In the genomic region with DNA sequence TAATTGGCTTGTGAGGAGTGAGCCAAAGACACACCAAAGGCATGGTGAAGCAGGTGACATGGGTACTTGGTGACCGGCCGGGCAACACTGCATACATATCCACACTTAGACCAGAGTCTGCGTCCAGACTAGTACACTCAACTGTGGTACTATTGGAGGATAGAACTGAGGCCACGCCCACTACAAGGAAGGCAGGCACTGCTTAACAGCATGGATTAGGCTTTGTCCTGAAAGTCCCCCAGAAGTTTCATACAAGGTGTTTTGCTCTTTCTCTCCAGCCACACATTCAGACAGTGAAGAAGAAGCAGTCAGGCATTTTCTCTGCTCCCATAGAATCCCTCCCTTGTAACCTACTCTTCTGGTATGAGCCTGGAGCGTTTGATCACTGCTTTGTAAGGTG, we compare ENCODE assay signal across 8 mouse cellular contexts. TPM values are rescaled to one million over a fixed set of nuclear protein-coding genes. Genes with fewer than 3 reads are reported as not detected.
DNase-seq lines count a peak whose midpoint lies in the region; ATAC-seq and TF ChIP-seq lines count a peak whose summit lies in the region.

No protein-coding gene starts in this region.

- peak; percentile 56 for ATAC-seq in embryonic facial prominence, embryonic 14.5 days (ENCODE audit: low read depth)
- peak; percentile 75 for ATAC-seq in heart, embryonic 12.5 days (ENCODE audit: insufficient number of reproducible peaks, low FRiP score)
- ATAC-seq in kidney, embryonic 15.5 days (replicated peaks; ENCODE audit: low FRiP score) = peak; percentile 83
- ATAC-seq in neural tube, embryonic 15.5 days (ENCODE audit: low FRiP score) = peak; percentile 82

- H3K27me3 ChIP-seq in C2C12 (ENCODE audit: control insufficient read depth, insufficient read depth, insufficient read length) = no peaks in the 10 kb centered on the region
- H3K27me3 ChIP-seq in embryonic facial prominence, embryonic 14.5 days (replicated peaks; ENCODE audit: control insufficient read depth, insufficient read depth, low read length) = no peaks in the 10 kb centered on the region
- no peaks in the 10 kb centered on the region for H3K27me3 ChIP-seq in heart, embryonic 12.5 days (replicated peaks)
- no peaks in the 10 kb centered on the region for H3K27me3 ChIP-seq in kidney, embryonic 15.5 days
- no peaks in the 10 kb centered on the region for H3K27me3 ChIP-seq in neural tube, embryonic 15.5 days (replicated peaks)

- no peaks in the 10 kb centered on the region for H3K4me1 ChIP-seq in embryonic facial prominence, embryonic 14.5 days (ENCODE audit: control insufficient read depth, insufficient read depth, low read length)
- peaks cover 10% of the 10 kb centered on the region; the same call in 1 of the 2 replicates for H3K4me1 ChIP-seq in heart, embryonic 12.5 days (replicated peaks)
- H3K4me1 ChIP-seq in kidney, embryonic 15.5 days = peaks cover 21% of the 10 kb centered on the region
- peaks cover 3% of the 10 kb centered on the region for H3K4me1 ChIP-seq in lung, adult 2 months (ENCODE audit: control insufficient read depth, insufficient read depth, low read length)
- H3K4me1 ChIP-seq in neural tube, embryonic 15.5 days = peaks cover 14% of the 10 kb centered on the region

- no peaks in the 10 kb centered on the region for H3K9me3 ChIP-seq in embryonic facial prominence, embryonic 14.5 days (ENCODE audit: control insufficient read depth, low read length)
- H3K9me3 ChIP-seq in heart, embryonic 12.5 days (replicated peaks) = no peaks in the 10 kb centered on the region
- no peaks in the 10 kb centered on the region for H3K9me3 ChIP-seq in kidney, embryonic 15.5 days (replicated peaks)
- H3K9me3 ChIP-seq in neural tube, embryonic 15.5 days (replicated peaks) = no peaks in the 10 kb centered on the region

- H3K79me2 ChIP-seq in C2C12 (ENCODE audit: control insufficient read depth, insufficient read depth) = peaks cover 7% of the 10 kb centered on the region

- no peak for TF ChIP-seq CTCF in C2C12 (IDR thresholded peaks at IDR 0.05; ENCODE audit: control insufficient read depth, insufficient read depth, insufficient read length)
- TF ChIP-seq CTCF in lung, adult 2 months (IDR thresholded peaks at IDR 0.05; ENCODE audit: insufficient read depth, low read length) = no peak

- WGBS in embryonic facial prominence, embryonic 14.5 days = under 1% methylated on average over 5 of the region's 5 CpGs
- WGBS in heart, embryonic 12.5 days = 3% methylated on average over 5 of the region's 5 CpGs
- 2% methylated on average over 5 of the region's 5 CpGs for WGBS in kidney, embryonic 15.5 days
- WGBS in lung, adult 2 months = 2% methylated on average over 5 of the region's 5 CpGs
- WGBS in neural tube, embryonic 15.5 days = 2% methylated on average over 5 of the region's 5 CpGs

- H3ac ChIP-seq in C2C12 (ENCODE audit: control insufficient read depth, insufficient read length, low read depth) = no peak overlapping the region

- no peak for TF ChIP-seq POLR2A in lung, adult 2 months (IDR thresholded peaks at IDR 0.05; ENCODE audit: borderline replicate concordance, extremely low read depth, low read depth, low read length)

- peak overlapping the region; percentile 96 for H3K27ac ChIP-seq in embryonic facial prominence, embryonic 14.5 days (replicated peaks; ENCODE audit: low read depth, low read length)
- H3K27ac ChIP-seq in heart, embryonic 12.5 days (ENCODE audit: poor library complexity, severe bottlenecking) = peak overlapping the region; percentile 96; the same call in 1 of the 2 replicates
- H3K27ac ChIP-seq in kidney, embryonic 15.5 days = peak overlapping the region; percentile 98
- peak overlapping the region; percentile 96 for H3K27ac ChIP-seq in neural tube, embryonic 15.5 days (replicated peaks)

- H3K4me2 ChIP-seq in embryonic facial prominence, embryonic 14.5 days (ENCODE audit: low read depth, low read length) = peak overlapping the region; percentile 81
- peak overlapping the region; percentile 87 for H3K4me2 ChIP-seq in heart, embryonic 12.5 days
- peak overlapping the region; percentile 82 for H3K4me2 ChIP-seq in kidney, embryonic 15.5 days
- H3K4me2 ChIP-seq in neural tube, embryonic 15.5 days = peak overlapping the region; percentile 85

- H3K36me3 ChIP-seq in C2C12 (ENCODE audit: control insufficient read depth, insufficient read depth) = peaks cover 35% of the 10 kb centered on the region
- H3K36me3 ChIP-seq in embryonic facial prominence, embryonic 14.5 days (ENCODE audit: control insufficient read depth, insufficient read depth, low read length) = peaks cover 27% of the 10 kb centered on the region
- H3K36me3 ChIP-seq in heart, embryonic 12.5 days = peaks cover 36% of the 10 kb centered on the region
- peaks cover 38% of the 10 kb centered on the region for H3K36me3 ChIP-seq in kidney, embryonic 15.5 days
- H3K36me3 ChIP-seq in neural tube, embryonic 15.5 days = peaks cover 21% of the 10 kb centered on the region

- peak; percentile 47 for DNase-seq in adrenal gland, postnatal 25 days
- DNase-seq in embryonic facial prominence, embryonic 14.5 days (ENCODE audit: low spot score) = peak; percentile 91
- peak; percentile 45 for DNase-seq in lung, adult 2 months
- DNase-seq in thymus, postnatal 0 days (ENCODE audit: low spot score) = peak; percentile 47

- H3K79me3 ChIP-seq in C2C12 (ENCODE audit: low read depth) = peaks cover 2% of the 10 kb centered on the region

- peak overlapping the region; percentile 91 for H3K9ac ChIP-seq in embryonic facial prominence, embryonic 14.5 days (ENCODE audit: low read depth, low read length)
- peak overlapping the region; percentile 78 for H3K9ac ChIP-seq in heart, embryonic 12.5 days
- H3K9ac ChIP-seq in kidney, embryonic 15.5 days = peak overlapping the region; percentile 95
- peak overlapping the region; percentile 88 for H3K9ac ChIP-seq in neural tube, embryonic 15.5 days (replicated peaks)

- H3K4me3 ChIP-seq in C2C12 (ENCODE audit: insufficient read depth, poor library complexity, severe bottlenecking) = peak overlapping the region; percentile 68
- peak overlapping the region; percentile 84 for H3K4me3 ChIP-seq in embryonic facial prominence, embryonic 14.5 days (ENCODE audit: low read depth, low read length)
- peak overlapping the region; percentile 71 for H3K4me3 ChIP-seq in heart, embryonic 12.5 days
- peak overlapping the region; percentile 88 for H3K4me3 ChIP-seq in kidney, embryonic 15.5 days (replicated peaks)
- peak overlapping the region; percentile 97 for H3K4me3 ChIP-seq in lung, adult 2 months (replicated peaks; ENCODE audit: extremely low read depth, low read depth, low read length)
- peak overlapping the region; percentile 80 for H3K4me3 ChIP-seq in neural tube, embryonic 15.5 days (replicated peaks)

TF ChIP-seq in C2C12, 6 proteins besides CTCF, POLR2A, EP300 and RAD21:
- TF ChIP-seq FOSL1 (IDR thresholded peaks at IDR 0.05; ENCODE audit: insufficient read depth, low read length, poor library complexity, severe bottlenecking) (no peak), USF1 (IDR thresholded peaks at IDR 0.05; ENCODE audit: low read depth) (no peak), MYOG (IDR thresholded peaks at IDR 0.05; ENCODE audit: control insufficient read depth, extremely low read depth, insufficient read length) (no peak), MYOD1 (IDR thresholded peaks at IDR 0.05; ENCODE audit: control insufficient read depth, insufficient read length, low read depth) (no peak), CEBPB (IDR thresholded peaks at IDR 0.05; ENCODE audit: low read depth) (no peak), MAX (IDR thresholded peaks at IDR 0.05) (no peak)

RNA-seq across cellular contexts. Expression of a gene that starts 1.2 kb away (rescaled TPM):
- polyA plus RNA-seq in C2C12 (2012; fragmentation: generic; extraction: Trizol) = 31.5 TPM
- total RNA-seq in adrenal gland, postnatal 25 days (2021) = 40.8 and 63.8 TPM in 2 replicates
- 82.5 and 89.0 TPM in 2 replicates for polyA plus RNA-seq in embryonic facial prominence, embryonic 14.5 days (2014; fragmentation: Nextera tagmentation; extraction: Ambion mirVana)
- 90.6 and 92.3 TPM in 2 replicates for polyA plus RNA-seq in heart, embryonic 12.5 days (2016; fragmentation: Nextera tagmentation; extraction: Ambion mirVana)
- polyA plus RNA-seq in kidney, embryonic 15.5 days (2015; fragmentation: Nextera tagmentation; extraction: Ambion mirVana) = 106 and 109 TPM in 2 replicates
- polyA plus RNA-seq in lung, adult 2 months (2012; rRNA removed) = 3.5 and 6.3 TPM in 2 replicates
- polyA plus RNA-seq in neural tube, embryonic 15.5 days (2015; fragmentation: Nextera tagmentation; extraction: Ambion mirVana) = 74.0 and 75.2 TPM in 2 replicates
- polyA plus RNA-seq in thymus, postnatal 0 days (2015; fragmentation: Nextera tagmentation; extraction: Ambion mirVana) = 69.9 and 74.1 TPM in 2 replicates

RNA-seq across cellular contexts. Expression of a gene that starts 9.9 kb away (rescaled TPM):
- 25.8 TPM for polyA plus RNA-seq in C2C12 (2012; fragmentation: generic; extraction: Trizol)
- total RNA-seq in adrenal gland, postnatal 25 days (2021) = 20.0 and 32.1 TPM in 2 replicates
- 58.6 and 62.6 TPM in 2 replicates for polyA plus RNA-seq in embryonic facial prominence, embryonic 14.5 days (2014; fragmentation: Nextera tagmentation; extraction: Ambion mirVana)
- 42.0 and 44.5 TPM in 2 replicates for polyA plus RNA-seq in heart, embryonic 12.5 days (2016; fragmentation: Nextera tagmentation; extraction: Ambion mirVana)
- polyA plus RNA-seq in kidney, embryonic 15.5 days (2015; fragmentation: Nextera tagmentation; extraction: Ambion mirVana) = 67.1 and 73.9 TPM in 2 replicates
- 1.5 and 2.2 TPM in 2 replicates for polyA plus RNA-seq in lung, adult 2 months (2012; rRNA removed)
- 66.8 and 76.2 TPM in 2 replicates for polyA plus RNA-seq in neural tube, embryonic 15.5 days (2015; fragmentation: Nextera tagmentation; extraction: Ambion mirVana)
- polyA plus RNA-seq in thymus, postnatal 0 days (2015; fragmentation: Nextera tagmentation; extraction: Ambion mirVana) = 94.7 and 98.0 TPM in 2 replicates

RNA-seq across cellular contexts. Expression of a gene that starts 45.3 kb away (rescaled TPM):
- polyA plus RNA-seq in C2C12 (2012; fragmentation: generic; extraction: Trizol) = 43.8 TPM
- total RNA-seq in adrenal gland, postnatal 25 days (2021) = 41.1 and 55.9 TPM in 2 replicates
- 61.8 and 61.9 TPM in 2 replicates for polyA plus RNA-seq in embryonic facial prominence, embryonic 14.5 days (2014; fragmentation: Nextera tagmentation; extraction: Ambion mirVana)
- polyA plus RNA-seq in heart, embryonic 12.5 days (2016; fragmentation: Nextera tagmentation; extraction: Ambion mirVana) = 47.1 and 51.9 TPM in 2 replicates
- 64.6 and 65.5 TPM in 2 replicates for polyA plus RNA-seq in kidney, embryonic 15.5 days (2015; fragmentation: Nextera tagmentation; extraction: Ambion mirVana)
- polyA plus RNA-seq in lung, adult 2 months (2012; rRNA removed) = 6.2 and 14.9 TPM in 2 replicates
- 41.2 and 43.9 TPM in 2 replicates for polyA plus RNA-seq in neural tube, embryonic 15.5 days (2015; fragmentation: Nextera tagmentation; extraction: Ambion mirVana)
- polyA plus RNA-seq in thymus, postnatal 0 days (2015; fragmentation: Nextera tagmentation; extraction: Ambion mirVana) = 40.1 and 40.3 TPM in 2 replicates

Comparison
In these comparisons a context has a peak if more than half of its experiments do, and no peak if none do; other contexts are left out.
1. Peak in every context shown above with its lines: DNase-seq, ATAC-seq, H3K4me3 ChIP-seq and H3K27ac ChIP-seq.